Mouse (Mus musculus): ENCODE data around the gene Cadm1.

- no peak for TF ChIP-seq POLR2A (IDR thresholded peaks at IDR 0.05; ENCODE audit: borderline replicate concordance, extremely low read depth, insufficient read depth, insufficient read length, poor library complexity, severe bottlenecking)
- TF ChIP-seq CTCF (IDR thresholded peaks at IDR 0.05; ENCODE audit: borderline replicate concordance, extremely low read depth, insufficient read depth, insufficient read length), result no peak
Measured at GRCm38 (mm10) chr9:47838890-47839691, 309.1 kb downstream of the Cadm1 start.

All from brain, embryonic 14.5 days (tissue).